Mouse (Mus musculus) stomach, postnatal 0 days (tissue): Measurements from ENCODE around the gene Olfr1040.

Source experiments
- CTCF ChIP-seq: IDR thresholded peaks from 2 replicates; pipeline ENCODE4 v1.5.1; 2016; ENCODE audit warnings: antibody characterized with exemption, low read depth, mild to moderate bottlenecking, moderate library complexity
- EP300 ChIP-seq: optimal IDR thresholded peaks from 2 replicates; pipeline ENCODE3; 2016; ENCODE audit warnings: antibody characterized with exemption

GRCm38 (mm10) chr2:86161738-86162137 lies 15.2 kb upstream of the Olfr1040 start, which contains the start of gene Olfr1042:
- no peak for TF ChIP-seq CTCF
- no peak for TF ChIP-seq EP300
